Mouse (Mus musculus): ENCODE measurements around the gene Zfp316. TPM values are rescaled to one million over a fixed set of nuclear protein-coding genes. Genes with fewer than 3 reads are reported as not detected.

Zfp316 gene
- polyA plus RNA-seq, 1 experiment from 2014 or later = 0.26 TPM

DNA sequence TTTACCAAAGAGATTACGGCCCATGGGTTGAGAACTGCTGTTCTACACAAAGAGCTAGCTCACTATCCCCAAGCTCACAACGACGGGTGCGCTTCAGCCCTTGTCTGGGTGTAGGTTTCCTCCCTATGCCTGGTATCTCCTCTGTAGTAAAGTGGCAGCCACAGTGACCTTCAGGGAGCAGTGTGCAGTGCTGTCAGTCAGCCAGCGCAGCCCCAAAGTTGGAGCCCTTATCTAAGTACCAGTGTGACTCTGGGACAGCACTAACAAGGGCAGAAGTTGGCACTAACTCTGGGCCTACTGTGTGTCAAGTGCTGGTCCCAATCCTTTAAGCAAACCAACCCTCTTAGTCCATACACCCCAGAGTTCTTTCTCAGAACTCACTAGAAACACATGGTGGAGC lies 39.0 kb upstream of the Zfp316 start:
- Histone ChIP-seq H3K27me3 (ENCODE audit: control insufficient read depth, insufficient read depth, low read depth, low read length) (no peaks in the 10 kb centered on the region), H3K27ac (ENCODE audit: low read length) (no peak overlapping the region), H3K9me3 (replicated peaks; ENCODE audit: control insufficient read depth, low read length) (no peaks in the 10 kb centered on the region), H3K4me1 (ENCODE audit: control insufficient read depth, low read depth, low read length) (peaks cover 20% of the 10 kb centered on the region), H3K36me3 (ENCODE audit: control insufficient read depth, insufficient read depth) (peaks cover 47% of the 10 kb centered on the region), H3K4me2 (ENCODE audit: low read depth, low read length) (no peak overlapping the region), H3K9ac (ENCODE audit: low read depth, low read length) (no peak overlapping the region), H3K4me3 (ENCODE audit: low read depth, low read length) (no peak overlapping the region)
- 85% methylated on average over 5 of the region's 5 CpGs for WGBS (ENCODE audit: insufficient replicate concordance)
- ATAC-seq (ENCODE audit: low read depth) = no peak

DNA sequence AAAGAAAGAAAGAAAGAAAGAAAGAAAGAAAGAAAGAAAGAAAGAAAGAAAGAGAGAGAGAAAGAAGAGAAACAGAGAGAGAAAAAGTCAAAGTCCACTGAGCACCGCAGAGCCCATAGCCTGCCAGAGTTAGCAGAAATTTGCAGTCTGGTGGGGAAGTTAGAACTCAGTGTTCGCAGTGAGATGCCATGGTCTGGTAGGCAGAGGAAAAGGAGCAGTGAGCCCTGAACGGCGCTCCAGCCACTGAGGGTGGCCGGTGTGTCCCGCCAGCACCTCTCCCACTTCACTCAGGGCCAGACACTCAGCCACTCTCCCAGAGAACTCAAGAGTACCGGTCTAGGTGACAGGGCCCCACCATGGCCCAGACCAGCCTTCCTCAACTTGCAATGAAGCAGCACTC lies 34.4 kb upstream of the Zfp316 start:
- Histone ChIP-seq H3K9ac (ENCODE audit: low read depth, low read length) (no peak overlapping the region), H3K4me2 (ENCODE audit: low read depth, low read length) (no peak overlapping the region), H3K36me3 (ENCODE audit: control insufficient read depth, insufficient read depth) (peaks cover 50% of the 10 kb centered on the region), H3K4me1 (ENCODE audit: control insufficient read depth, low read depth, low read length) (no peaks in the 10 kb centered on the region), H3K27ac (ENCODE audit: low read length) (no peak overlapping the region), H3K4me3 (ENCODE audit: low read depth, low read length) (no peak overlapping the region), H3K9me3 (replicated peaks; ENCODE audit: control insufficient read depth, low read length) (no peaks in the 10 kb centered on the region), H3K27me3 (ENCODE audit: control insufficient read depth, insufficient read depth, low read depth, low read length) (no peaks in the 10 kb centered on the region)
- 78% methylated on average over 7 of the region's 7 CpGs for WGBS (ENCODE audit: insufficient replicate concordance)
- no peak for ATAC-seq (ENCODE audit: low read depth)

DNA sequence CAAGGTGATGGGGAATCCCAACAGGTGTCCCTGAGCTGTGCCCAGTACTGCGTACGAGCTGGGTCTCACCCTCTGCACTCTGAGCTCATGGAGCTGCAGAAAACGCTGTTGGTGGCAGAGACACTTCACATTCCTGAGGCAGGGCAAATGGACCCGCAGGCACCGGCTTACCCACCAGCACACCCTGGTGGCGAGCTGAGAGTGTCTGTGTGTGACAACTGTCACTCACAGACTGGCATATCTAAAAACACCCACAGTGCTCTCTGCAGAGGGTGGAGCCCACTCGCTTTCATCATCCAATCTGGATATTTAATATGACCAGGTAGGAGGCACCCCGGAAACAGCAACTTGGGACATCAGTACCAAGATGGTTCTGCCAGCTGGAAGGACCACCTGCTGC lies 31.5 kb upstream of the Zfp316 start:
- Histone ChIP-seq H3K27me3 (ENCODE audit: control insufficient read depth, insufficient read depth, low read depth, low read length) (no peaks in the 10 kb centered on the region), H3K4me1 (ENCODE audit: control insufficient read depth, low read depth, low read length) (no peaks in the 10 kb centered on the region), H3K27ac (ENCODE audit: low read length) (no peak overlapping the region), H3K36me3 (ENCODE audit: control insufficient read depth, insufficient read depth) (peaks cover 30% of the 10 kb centered on the region), H3K9me3 (replicated peaks; ENCODE audit: control insufficient read depth, low read length) (no peaks in the 10 kb centered on the region), H3K4me2 (ENCODE audit: low read depth, low read length) (no peak overlapping the region), H3K9ac (ENCODE audit: low read depth, low read length) (no peak overlapping the region), H3K4me3 (ENCODE audit: low read depth, low read length) (no peak overlapping the region)
- ATAC-seq (ENCODE audit: low read depth) = no peak
- WGBS (ENCODE audit: insufficient replicate concordance) = 78% methylated on average over 8 of the region's 8 CpGs

DNA sequence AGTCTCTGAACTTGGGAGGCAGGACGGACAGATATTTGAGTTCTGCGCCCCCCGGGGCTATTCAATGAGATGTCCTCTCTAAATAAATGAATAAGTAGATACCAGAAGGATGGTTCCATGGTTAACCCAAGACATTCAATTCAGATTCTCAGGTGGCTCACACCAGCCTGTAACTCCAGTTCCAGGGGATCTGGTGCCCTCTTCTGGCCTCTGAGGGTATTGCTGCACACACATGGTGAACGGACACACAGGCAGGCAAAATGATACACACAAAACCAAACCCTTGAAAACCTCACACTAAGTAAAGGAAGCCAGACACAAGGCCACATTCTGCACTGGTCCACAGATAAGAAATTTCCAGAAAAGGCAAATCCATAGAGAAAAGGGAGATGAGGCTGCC lies 29.9 kb upstream of the Zfp316 start:
- 83% methylated on average over 4 of the region's 4 CpGs for WGBS (ENCODE audit: insufficient replicate concordance)
- ATAC-seq (ENCODE audit: low read depth) = no peak
- Histone ChIP-seq H3K4me3 (ENCODE audit: low read depth, low read length) (no peak overlapping the region), H3K4me2 (ENCODE audit: low read depth, low read length) (no peak overlapping the region), H3K27me3 (ENCODE audit: control insufficient read depth, insufficient read depth, low read depth, low read length) (no peaks in the 10 kb centered on the region; the same call in 1 of the 2 replicates), H3K4me1 (ENCODE audit: control insufficient read depth, low read depth, low read length) (no peaks in the 10 kb centered on the region), H3K27ac (ENCODE audit: low read length) (no peak overlapping the region), H3K9ac (ENCODE audit: low read depth, low read length) (no peak overlapping the region), H3K36me3 (ENCODE audit: control insufficient read depth, insufficient read depth) (peaks cover 20% of the 10 kb centered on the region), H3K9me3 (replicated peaks; ENCODE audit: control insufficient read depth, low read length) (0 out of 2 replicates have a peak, but pooled peaks cover 2% of the 10 kb centered on the region)

DNA sequence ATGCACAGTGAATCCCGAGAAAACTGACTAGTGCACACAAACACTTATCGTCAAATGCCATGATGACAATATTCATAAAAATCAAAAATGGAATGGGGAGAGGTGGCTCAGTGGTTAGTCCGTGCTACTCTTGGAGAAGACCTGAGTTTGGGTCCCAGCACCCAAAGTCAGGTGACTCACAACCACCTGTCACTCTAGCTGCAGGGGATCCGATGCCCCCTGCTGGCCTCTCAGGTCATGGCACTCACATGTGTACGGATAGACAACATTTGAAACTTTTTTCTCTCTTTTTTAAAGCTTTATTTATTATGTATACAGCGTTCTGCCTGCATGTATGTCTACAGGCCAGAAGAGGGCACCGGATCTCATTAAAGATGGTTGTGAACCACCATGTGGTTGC lies 28.6 kb upstream of the Zfp316 start:
- no peak for ATAC-seq (ENCODE audit: low read depth)
- Histone ChIP-seq H3K27ac (ENCODE audit: low read length) (no peak overlapping the region), H3K4me1 (ENCODE audit: control insufficient read depth, low read depth, low read length) (no peaks in the 10 kb centered on the region; the same call in 1 of the 2 replicates), H3K27me3 (ENCODE audit: control insufficient read depth, insufficient read depth, low read depth, low read length) (peaks cover 12% of the 10 kb centered on the region), H3K36me3 (ENCODE audit: control insufficient read depth, insufficient read depth) (peaks cover 20% of the 10 kb centered on the region), H3K9ac (ENCODE audit: low read depth, low read length) (no peak overlapping the region), H3K9me3 (replicated peaks; ENCODE audit: control insufficient read depth, low read length) (0 out of 2 replicates have a peak, but pooled peaks cover 2% of the 10 kb centered on the region), H3K4me2 (ENCODE audit: low read depth, low read length) (no peak overlapping the region), H3K4me3 (ENCODE audit: low read depth, low read length) (no peak overlapping the region)
- 81% methylated on average over 7 of the region's 7 CpGs for WGBS (ENCODE audit: insufficient replicate concordance)

DNA sequence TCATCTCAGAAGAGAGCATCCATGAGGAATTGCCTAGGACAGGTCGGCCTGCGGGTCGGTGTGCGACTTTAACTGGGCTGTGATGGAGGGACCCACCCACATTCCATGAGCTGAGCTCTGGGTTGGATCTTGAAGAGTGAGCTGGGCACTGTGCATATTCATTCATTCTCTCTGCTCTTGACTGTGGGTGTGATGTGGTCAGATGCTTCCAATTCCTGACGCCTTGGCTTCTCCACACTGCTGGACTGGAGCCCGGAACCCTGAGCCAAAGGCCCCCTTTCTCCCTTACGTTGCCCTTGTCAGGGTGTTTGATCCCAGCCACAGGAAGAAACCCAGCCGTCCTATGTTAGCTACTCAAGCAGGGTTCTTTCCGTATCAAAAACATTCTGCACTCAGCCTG lies 28.2 kb upstream of the Zfp316 start:
- no peak overlapping the region for H3K9ac ChIP-seq (ENCODE audit: low read depth, low read length)
- H3K9me3 ChIP-seq (replicated peaks; ENCODE audit: control insufficient read depth, low read length) = 0 out of 2 replicates have a peak, but pooled peaks cover 2% of the 10 kb centered on the region
- WGBS (ENCODE audit: insufficient replicate concordance) = 84% methylated on average over 9 of the region's 9 CpGs
- no peaks in the 10 kb centered on the region; the same call in 1 of the 2 replicates for H3K4me1 ChIP-seq (ENCODE audit: control insufficient read depth, low read depth, low read length)
- no peak overlapping the region for H3K4me3 ChIP-seq (ENCODE audit: low read depth, low read length)
- peaks cover 16% of the 10 kb centered on the region for H3K27me3 ChIP-seq (ENCODE audit: control insufficient read depth, insufficient read depth, low read depth, low read length)
- H3K36me3 ChIP-seq (ENCODE audit: control insufficient read depth, insufficient read depth) = peaks cover 20% of the 10 kb centered on the region
- no peak overlapping the region for H3K4me2 ChIP-seq (ENCODE audit: low read depth, low read length)
- H3K27ac ChIP-seq (ENCODE audit: low read length) = no peak overlapping the region
- ATAC-seq (ENCODE audit: low read depth) = no peak

DNA sequence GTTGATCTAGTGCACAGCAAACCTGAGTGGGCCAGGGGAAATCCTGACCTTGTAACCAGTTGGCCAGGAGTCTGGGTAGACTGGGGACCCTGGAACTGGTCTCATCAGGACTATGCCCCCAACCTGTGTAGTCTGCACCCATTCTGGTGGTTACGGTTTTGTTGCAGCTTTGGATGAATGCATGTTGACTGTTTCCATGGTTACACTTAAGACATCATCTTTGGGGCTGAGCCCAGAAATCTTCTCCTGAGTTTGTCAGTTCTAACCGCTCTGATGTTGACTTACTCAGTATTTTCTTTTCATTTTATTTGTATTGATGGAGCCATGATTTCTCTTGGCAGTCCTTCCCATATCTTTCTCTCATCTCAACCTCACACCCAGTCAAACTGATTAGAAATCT lies 25.5 kb upstream of the Zfp316 start:
- H3K4me3 ChIP-seq (ENCODE audit: low read depth, low read length) = no peak overlapping the region
- 0 out of 2 replicates have a peak, but pooled peaks cover 2% of the 10 kb centered on the region for H3K9me3 ChIP-seq (replicated peaks; ENCODE audit: control insufficient read depth, low read length)
- no peaks in the 10 kb centered on the region; the same call in 1 of the 2 replicates for H3K4me1 ChIP-seq (ENCODE audit: control insufficient read depth, low read depth, low read length)
- H3K27me3 ChIP-seq (ENCODE audit: control insufficient read depth, insufficient read depth, low read depth, low read length) = peaks cover 36% of the 10 kb centered on the region
- ATAC-seq (ENCODE audit: low read depth) = no peak
- H3K4me2 ChIP-seq (ENCODE audit: low read depth, low read length) = no peak overlapping the region
- H3K27ac ChIP-seq (ENCODE audit: low read length) = no peak overlapping the region
- WGBS (ENCODE audit: insufficient replicate concordance) = 84% methylated on average over 2 of the region's 2 CpGs
- H3K36me3 ChIP-seq (ENCODE audit: control insufficient read depth, insufficient read depth) = peaks cover 12% of the 10 kb centered on the region
- no peak overlapping the region for H3K9ac ChIP-seq (ENCODE audit: low read depth, low read length)

DNA sequence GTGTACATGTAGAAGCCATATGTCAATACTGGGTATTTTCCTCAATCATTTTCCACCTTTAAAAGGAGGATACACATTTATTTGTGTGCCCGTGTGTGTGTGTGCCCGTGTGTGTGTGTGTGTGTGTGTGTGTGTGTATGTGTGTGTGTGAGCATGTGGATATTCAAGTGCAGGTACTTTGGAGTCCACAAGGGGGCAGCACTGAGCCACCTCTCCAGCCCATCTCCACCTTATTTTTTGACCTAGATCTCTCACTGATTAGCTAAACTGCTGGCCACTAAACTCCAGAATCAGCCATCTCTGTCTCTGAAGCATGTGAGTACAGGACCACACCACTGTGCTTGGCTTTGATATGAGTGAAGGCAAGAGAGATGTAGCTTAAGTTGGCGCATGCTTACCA lies 25.0 kb upstream of the Zfp316 start:
- peaks cover 36% of the 10 kb centered on the region for H3K27me3 ChIP-seq (ENCODE audit: control insufficient read depth, insufficient read depth, low read depth, low read length)
- ATAC-seq (ENCODE audit: low read depth) = no peak
- no peaks in the 10 kb centered on the region; the same call in 1 of the 2 replicates for H3K4me1 ChIP-seq (ENCODE audit: control insufficient read depth, low read depth, low read length)
- no peak overlapping the region for H3K4me2 ChIP-seq (ENCODE audit: low read depth, low read length)
- H3K9me3 ChIP-seq (replicated peaks; ENCODE audit: control insufficient read depth, low read length) = 0 out of 2 replicates have a peak, but pooled peaks cover 2% of the 10 kb centered on the region
- H3K27ac ChIP-seq (ENCODE audit: low read length) = no peak overlapping the region
- no peak overlapping the region for H3K4me3 ChIP-seq (ENCODE audit: low read depth, low read length)
- WGBS (ENCODE audit: insufficient replicate concordance) = 73% methylated on average over 3 of the region's 3 CpGs
- peaks cover 7% of the 10 kb centered on the region; the same call in 1 of the 2 replicates for H3K36me3 ChIP-seq (ENCODE audit: control insufficient read depth, insufficient read depth)
- no peak overlapping the region for H3K9ac ChIP-seq (ENCODE audit: low read depth, low read length)

DNA sequence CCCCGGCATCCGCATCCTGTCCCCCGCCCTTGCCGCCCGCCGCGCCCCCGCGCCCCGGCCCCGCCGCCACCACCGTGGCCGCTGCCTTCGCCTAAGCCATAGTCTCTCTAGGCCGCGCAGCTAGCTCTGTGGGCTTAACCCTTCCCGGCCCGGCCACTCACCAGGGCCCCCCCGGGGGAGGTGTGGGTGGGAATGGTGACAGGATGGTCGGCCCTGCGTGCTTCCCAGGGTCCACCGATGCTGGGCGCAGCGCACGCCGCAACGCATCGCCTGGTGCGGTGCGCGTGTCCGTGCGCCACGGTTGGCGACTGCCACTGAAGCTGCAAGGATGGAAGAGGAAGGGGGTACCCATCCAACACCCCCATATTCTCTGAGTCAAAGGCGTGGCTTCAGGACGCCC lies 23.6 kb upstream of the Zfp316 start, which contains the start of gene Zfp853:
Gene Zfp853 (minus strand): TSS at position 220 of the 400 bp plus-strand sequence.
- no peak for ATAC-seq (ENCODE audit: low read depth)
- H3K27me3 ChIP-seq (ENCODE audit: control insufficient read depth, insufficient read depth, low read depth, low read length) = peaks cover 48% of the 10 kb centered on the region
- WGBS (ENCODE audit: insufficient replicate concordance) = 9% methylated on average over 31 of the region's 38 CpGs

More for the DNA sequence above, 23.6 kb upstream of the Zfp316 start, which contains the start of gene Zfp853:
- H3K9ac ChIP-seq (ENCODE audit: low read depth, low read length) = no peak within 1 kb of the TSS
- peak within 1 kb of the TSS; percentile 48 for H3K4me2 ChIP-seq (ENCODE audit: low read depth, low read length)
- H3K27ac ChIP-seq (ENCODE audit: low read length) = no peak within 1 kb of the TSS
- no peaks in the 10 kb centered on the region; the same call in none of the 2 replicates for H3K4me1 ChIP-seq (ENCODE audit: control insufficient read depth, low read depth, low read length)
- H3K4me3 ChIP-seq (ENCODE audit: low read depth, low read length) = peak within 1 kb of the TSS; percentile 32
- no peaks in the 10 kb centered on the region for H3K36me3 ChIP-seq (ENCODE audit: control insufficient read depth, insufficient read depth)
- H3K9me3 ChIP-seq (replicated peaks; ENCODE audit: control insufficient read depth, low read length) = 0 out of 2 replicates have a peak, but pooled peaks cover 2% of the 10 kb centered on the region

Data from liver, embryonic 16.5 days (tissue).